Mouse (Mus musculus) stomach, postnatal 0 days (tissue): ENCODE results near the gene Ino80e. TPM values are rescaled to one million over a fixed set of nuclear protein-coding genes. Genes with fewer than 3 reads are reported as not detected.

Source experiments
- ATAC-seq: fragments of 200-750 bp; cut with Nextera tagmentation; 2 replicates; pipeline ENCODE4 v1.8.0; 2017; ENCODE audit not compliant: low FRiP score, low TSS enrichment
- DNase-seq: peaks from one replicate; pipeline ENCODE4 v3.0.0-alpha.2; 2016; ENCODE audit warnings: low spot score
- H3K27ac ChIP-seq: fragments of 300-500 bp; sonication (generic); replicated peaks from 2 replicates; pipeline ENCODE4 v1.5.1; 2014; ENCODE audit warnings: mild to moderate bottlenecking, control low read depth
- H3K27me3 ChIP-seq: fragments of 300-500 bp; sonication (generic); 2 replicates; pipeline ENCODE4 v1.6.1; 2014; ENCODE audit warnings: low read length; ENCODE audit not compliant: control insufficient read depth, insufficient read depth
- H3K36me3 ChIP-seq: fragments of 300-500 bp; sonication (generic); 2 replicates; pipeline ENCODE4 v1.6.1; 2014; ENCODE audit warnings: low read length, mixed read lengths; ENCODE audit not compliant: control insufficient read depth, insufficient read depth
- H3K4me1 ChIP-seq: fragments of 300-500 bp; sonication (generic); replicated peaks from 2 replicates; pipeline ENCODE4 v1.6.1; 2014; ENCODE audit warnings: antibody characterized with exemption; ENCODE audit not compliant: control insufficient read depth, insufficient read depth
- H3K4me2 ChIP-seq: fragments of 300-500 bp; sonication (generic); replicated peaks from 2 replicates; pipeline ENCODE4 v1.6.1; 2014; ENCODE audit warnings: low read depth, mild to moderate bottlenecking, control low read depth, moderate library complexity
- H3K4me3 ChIP-seq: fragments of 300-500 bp; sonication (generic); 2 replicates; pipeline ENCODE4 v1.5.1; 2014; ENCODE audit warnings: low read depth, low read length, control low read depth
- H3K9ac ChIP-seq: fragments of 300-500 bp; sonication (generic); 2 replicates; pipeline ENCODE4 v1.6.1; 2014; ENCODE audit warnings: mild to moderate bottlenecking, low read length, control low read depth, mixed read lengths
- H3K9me3 ChIP-seq: fragments of 300-500 bp; sonication (generic); 2 replicates; pipeline ENCODE4 v1.6.1; 2016; ENCODE audit warnings: low read length; ENCODE audit not compliant: control insufficient read depth
- CTCF ChIP-seq: IDR thresholded peaks from 2 replicates; pipeline ENCODE4 v1.5.1; 2016; ENCODE audit warnings: antibody characterized with exemption, low read depth, mild to moderate bottlenecking, moderate library complexity
- EP300 ChIP-seq: optimal IDR thresholded peaks from 2 replicates; pipeline ENCODE3; 2016; ENCODE audit warnings: antibody characterized with exemption
- WGBS: fragments of 180-500 bp; shearing (Covaris S2); extraction: QIAGEN DNeasy Blood & Tissue Kit; methylation state at CpG from one replicate; pipeline ENCODE4 v1.1.7; 2014; 5-methylcytosine and 5-hydroxymethylcytosine counted together
- polyA plus RNA-seq: library from polyadenylated mRNA; unstranded; fragments of >200 nt; fragmentation: Nextera tagmentation; extraction: Ambion mirVana; gene quantifications from 2 replicates; pipeline ENCODE4 v1.2.1, GENCODE M21; 2015

Ino80e gene
- polyA plus RNA-seq, 1 experiment from 2014 or later, result 31.0 TPM

DNA sequence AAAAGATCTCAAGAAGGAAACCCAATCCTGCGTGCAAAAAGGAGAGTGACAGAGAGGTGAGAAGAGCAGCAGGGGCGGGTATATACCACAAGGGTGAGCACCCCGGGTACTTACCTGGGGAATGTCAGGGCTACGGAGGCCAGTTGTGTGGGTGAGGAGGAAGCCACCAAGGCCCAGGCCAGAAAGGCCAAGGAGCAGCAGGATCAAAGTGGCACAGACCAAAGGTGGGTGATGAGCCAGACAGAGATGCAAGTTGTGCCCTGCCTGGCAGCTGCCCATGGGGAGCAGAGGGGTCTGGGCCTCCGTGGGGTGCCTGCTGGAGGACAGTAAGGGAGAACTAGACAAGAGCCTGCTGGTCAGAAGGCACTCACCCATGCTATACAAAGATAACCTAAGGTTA, 34.7 kb upstream of the Ino80e start:
- H3K27ac ChIP-seq, result no peak overlapping the region; the same call in none of the 2 replicates
- no peaks in the 10 kb centered on the region for H3K27me3 ChIP-seq
- no peak overlapping the region for H3K4me3 ChIP-seq
- no peaks in the 10 kb centered on the region; the same call in 1 of the 2 replicates for H3K4me1 ChIP-seq
- ATAC-seq, result no peak
- H3K9me3 ChIP-seq, result no peaks in the 10 kb centered on the region
- H3K36me3 ChIP-seq, result no peaks in the 10 kb centered on the region
- no peak overlapping the region; the same call in 1 of the 2 replicates for H3K9ac ChIP-seq
- peak overlapping the region; percentile 79; the same call in 1 of the 2 replicates for H3K4me2 ChIP-seq
- TF ChIP-seq CTCF (no peak), EP300 (no peak)
- no peak for DNase-seq
- WGBS, result 89% methylated on average over 5 of the region's 5 CpGs

DNA sequence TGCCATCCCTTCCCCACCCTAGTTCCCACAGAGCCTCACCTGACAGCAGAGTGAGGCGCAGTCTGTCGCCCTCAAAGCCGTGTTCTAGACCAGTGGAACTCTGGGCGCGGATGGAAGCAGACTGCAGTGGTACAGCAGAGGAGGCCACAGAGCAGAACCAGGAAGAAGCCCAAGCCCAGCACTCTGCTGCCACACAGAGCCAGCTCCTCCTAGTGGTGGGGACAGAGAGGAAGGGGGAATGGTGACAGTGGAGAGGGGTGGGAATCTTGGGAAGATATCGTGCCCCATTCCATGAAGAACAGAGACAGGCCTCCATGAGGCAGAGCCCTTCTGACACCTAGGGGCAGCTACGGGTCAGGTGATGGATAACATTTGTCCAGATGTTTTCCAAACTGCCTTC, 26.7 kb upstream of the Ino80e start:
- Histone ChIP-seq H3K27ac (no peak overlapping the region), H3K27me3 (no peaks in the 10 kb centered on the region), H3K4me1 (no peaks in the 10 kb centered on the region), H3K9me3 (no peaks in the 10 kb centered on the region), H3K4me3 (no peak overlapping the region), H3K4me2 (no peak overlapping the region), H3K9ac (no peak overlapping the region; the same call in 1 of the 2 replicates), H3K36me3 (no peaks in the 10 kb centered on the region)
- ATAC-seq (no peak), DNase-seq (no peak)
- WGBS, result 53% methylated on average over 7 of the region's 7 CpGs
- no peak for TF ChIP-seq EP300
- peak; percentile 65 for TF ChIP-seq CTCF

DNA sequence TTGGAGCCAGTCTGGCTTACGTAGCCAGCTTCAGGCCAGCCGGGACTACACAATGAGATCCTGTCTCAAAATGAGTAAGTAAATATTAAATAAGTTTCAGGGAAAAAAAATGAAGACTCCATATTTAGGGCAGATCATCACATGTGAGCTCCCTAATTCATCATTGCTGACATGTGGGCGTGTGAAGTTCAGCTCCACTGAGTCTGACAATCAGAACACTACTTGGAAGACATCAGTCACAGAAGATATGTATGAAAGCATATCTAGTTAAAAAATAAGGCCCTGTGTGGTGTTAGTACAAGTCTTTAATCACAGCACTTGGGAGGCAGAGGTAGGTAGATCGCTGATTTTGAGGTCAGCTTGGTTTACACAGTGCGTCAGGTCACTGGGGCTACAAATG, 25.1 kb upstream of the Ino80e start:
- no peak overlapping the region for H3K4me3 ChIP-seq
- H3K27me3 ChIP-seq, result no peaks in the 10 kb centered on the region
- no peak overlapping the region for H3K4me2 ChIP-seq
- WGBS, result 61% methylated on average over 5 of the region's 5 CpGs
- TF ChIP-seq EP300 (no peak), CTCF (no peak)
- 0 out of 2 replicates have a peak, but pooled peaks cover 4% of the 10 kb centered on the region for H3K4me1 ChIP-seq
- H3K9me3 ChIP-seq, result no peaks in the 10 kb centered on the region
- no peak overlapping the region for H3K27ac ChIP-seq
- no peaks in the 10 kb centered on the region for H3K36me3 ChIP-seq
- no peak for ATAC-seq
- no peak overlapping the region; the same call in 1 of the 2 replicates for H3K9ac ChIP-seq
- no peak for DNase-seq

DNA sequence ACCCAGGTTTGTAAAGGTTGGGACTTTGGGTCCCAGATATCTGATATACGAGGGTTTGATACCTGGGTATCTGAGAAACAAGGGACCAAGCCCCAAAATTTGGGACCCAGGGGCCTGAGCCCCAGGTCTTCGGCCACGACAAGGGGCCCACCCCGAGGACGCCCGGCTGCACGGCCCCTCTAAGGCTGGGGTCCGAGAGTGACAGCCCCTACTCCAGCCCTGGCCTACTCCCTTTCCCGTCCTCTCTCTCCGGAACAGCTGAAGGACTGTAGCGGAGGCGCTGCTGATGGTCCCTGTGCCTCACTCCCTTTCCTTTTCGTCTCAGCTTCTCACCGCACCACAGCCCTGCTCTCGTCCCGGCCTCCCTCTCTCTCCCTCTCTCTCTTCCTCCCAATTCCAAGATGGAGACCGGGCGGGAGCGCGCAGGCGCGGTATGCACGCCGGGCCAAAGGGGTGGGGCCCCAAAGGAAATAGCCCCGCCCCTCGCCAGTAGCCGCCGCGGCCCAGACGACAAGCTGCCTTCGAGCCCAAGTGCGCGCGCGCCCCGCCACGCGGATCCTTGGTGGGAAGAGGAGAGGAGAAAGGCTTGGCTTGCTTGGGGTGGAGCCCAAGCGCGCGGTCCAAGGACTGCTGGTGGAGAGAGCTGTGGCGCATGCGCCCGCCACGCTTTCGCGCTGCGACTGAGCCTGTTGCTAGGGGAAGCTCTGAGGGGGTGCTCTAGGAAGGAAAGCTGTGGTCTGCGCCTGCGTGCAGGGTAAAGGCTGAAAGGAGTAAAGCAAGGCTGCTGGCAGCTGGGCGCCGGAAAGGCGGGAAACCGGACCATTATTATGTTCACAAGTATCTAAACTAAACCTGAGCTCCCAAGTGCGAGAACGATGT, 22.3 kb upstream of the Ino80e start, which contains the start of gene Taok2:
Taok2 (minus strand) TSS at position 418 of the 879 bp plus-strand sequence.
- peak within 1 kb of the TSS; percentile 87 for H3K4me3 ChIP-seq
- peak; percentile 98 for DNase-seq
- peak within 1 kb of the TSS; percentile 92 for H3K9ac ChIP-seq
- peaks cover 6% of the 10 kb centered on the region; the same call in 1 of the 2 replicates for H3K36me3 ChIP-seq
- ATAC-seq, result peak; percentile 97
- peak within 1 kb of the TSS; percentile 95 for H3K27ac ChIP-seq
- H3K4me2 ChIP-seq, result peak within 1 kb of the TSS; percentile 100
- 0 out of 2 replicates have a peak, but pooled peaks cover 4% of the 10 kb centered on the region for H3K4me1 ChIP-seq
- H3K9me3 ChIP-seq, result no peaks in the 10 kb centered on the region
- peak; percentile 41 for TF ChIP-seq CTCF
- TF ChIP-seq EP300, result no peak
- WGBS, result under 1% methylated on average over 53 of the region's 56 CpGs
- H3K27me3 ChIP-seq, result no peaks in the 10 kb centered on the region

DNA sequence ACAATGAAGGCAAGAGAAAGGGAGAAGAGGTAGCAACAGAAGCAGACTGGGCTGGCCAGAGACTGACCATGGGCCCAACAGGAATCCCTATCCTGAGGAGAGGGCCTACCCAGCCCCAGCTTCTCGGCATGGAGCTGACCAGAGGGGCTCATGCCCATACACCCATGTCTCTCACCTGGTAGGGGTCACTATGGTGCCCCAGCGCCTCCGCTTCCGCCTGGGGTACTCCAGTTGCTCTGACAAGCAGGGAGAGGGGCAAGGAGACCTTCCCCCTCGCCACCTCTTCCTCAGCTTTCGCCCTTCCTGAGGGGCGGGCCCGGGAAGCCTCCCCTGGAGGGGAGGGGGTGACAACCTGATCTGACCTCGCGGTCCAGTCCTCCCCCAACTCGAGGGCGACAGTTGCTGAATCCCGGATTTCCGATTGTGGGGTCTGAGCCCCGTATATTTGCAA, 21.6 kb upstream of the Ino80e start:
- H3K27me3 ChIP-seq, result no peaks in the 10 kb centered on the region
- no peaks in the 10 kb centered on the region for H3K9me3 ChIP-seq
- TF ChIP-seq EP300 (no peak), CTCF (no peak)
- peak; percentile 36 for DNase-seq
- H3K4me3 ChIP-seq, result peak overlapping the region; percentile 87
- H3K4me2 ChIP-seq, result peak overlapping the region; percentile 100
- peaks cover 12% of the 10 kb centered on the region for H3K36me3 ChIP-seq
- H3K9ac ChIP-seq, result peak overlapping the region; percentile 92
- ATAC-seq, result no peak
- under 1% methylated on average over 14 of the region's 15 CpGs for WGBS
- 0 out of 2 replicates have a peak, but pooled peaks cover 4% of the 10 kb centered on the region for H3K4me1 ChIP-seq
- peak overlapping the region; percentile 95 for H3K27ac ChIP-seq
